Mouse (Mus musculus): Measurements from ENCODE around the gene Cuedc1. TPM values are rescaled to one million over a fixed set of nuclear protein-coding genes. Genes with fewer than 3 reads are reported as not detected.

Gene Cuedc1
- polyA plus RNA-seq, 1 experiment from 2014 or later: 31.1 TPM

DNA sequence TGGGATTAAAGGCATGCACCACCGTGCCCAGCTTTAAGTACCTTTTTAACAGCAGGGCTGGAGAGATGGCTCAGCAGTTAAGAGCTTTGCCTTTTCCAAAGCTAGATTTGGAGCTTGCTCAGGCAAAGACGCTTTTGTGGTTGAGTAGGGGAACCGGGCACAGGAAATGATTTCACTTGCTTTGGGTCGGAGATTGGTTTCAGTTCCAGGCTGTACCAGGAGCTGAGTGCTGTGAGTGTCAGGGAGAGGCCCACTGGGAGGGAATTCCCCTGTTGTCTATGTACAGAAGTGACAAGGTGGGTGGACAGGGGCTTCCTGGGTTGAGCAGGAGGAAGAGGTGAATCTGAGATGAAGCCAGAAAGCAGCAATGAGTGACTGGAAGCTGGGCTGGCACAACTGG, 9.5 kb downstream of the Cuedc1 start:
- no peak for DNase-seq
- H3K9me3 ChIP-seq (ENCODE audit: control insufficient read depth, low read length): no peaks in the 10 kb centered on the region
- H3K36me3 ChIP-seq (ENCODE audit: control insufficient read depth, insufficient read depth, low read length): no peaks in the 10 kb centered on the region
- H3K4me2 ChIP-seq (ENCODE audit: low read length): no peak overlapping the region
- H3K4me3 ChIP-seq (replicated peaks; ENCODE audit: low read depth, low read length): no peak overlapping the region
- no peaks in the 10 kb centered on the region for H3K27me3 ChIP-seq (ENCODE audit: control insufficient read depth, insufficient read depth, low read length)
- 88% methylated on average over 4 of the region's 4 CpGs for WGBS
- no peak for ATAC-seq (ENCODE audit: low FRiP score, low TSS enrichment)
- 0 out of 2 replicates have a peak, but pooled peaks cover 8% of the 10 kb centered on the region for H3K4me1 ChIP-seq (ENCODE audit: control insufficient read depth, insufficient read depth, low read length)
- no peak overlapping the region for H3K9ac ChIP-seq (replicated peaks; ENCODE audit: low read length)
- no peak overlapping the region for H3K27ac ChIP-seq (replicated peaks; ENCODE audit: low read depth, low read length)

DNA sequence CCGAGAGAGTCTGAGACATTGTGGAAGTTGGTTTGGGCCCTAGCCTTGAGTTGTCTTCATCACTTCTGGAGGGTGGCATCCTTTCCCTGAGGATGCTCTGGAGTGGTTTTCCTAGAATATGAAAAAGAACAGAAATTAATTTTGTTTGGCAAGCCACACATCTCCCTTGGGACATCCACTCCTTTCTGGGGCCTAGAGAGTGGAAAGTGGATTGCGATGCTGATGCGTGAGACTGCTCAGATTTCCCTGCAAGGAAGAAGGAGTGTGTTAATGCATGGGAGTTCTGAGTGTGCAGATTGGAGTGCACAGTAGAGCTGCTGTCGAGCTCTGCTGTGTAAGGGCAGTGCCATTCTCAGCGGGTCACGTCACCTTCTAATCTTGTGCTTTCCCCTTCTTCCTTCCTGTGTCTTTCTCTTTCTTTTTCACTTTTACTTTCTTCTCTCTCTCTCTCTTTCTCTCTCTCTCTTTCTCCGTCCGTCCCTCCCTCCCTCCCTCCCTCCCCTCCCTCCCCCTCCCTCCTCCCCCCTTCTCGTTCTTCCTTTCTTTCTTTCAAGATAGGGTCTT, 12.3 kb downstream of the Cuedc1 start:
- peaks cover 20% of the 10 kb centered on the region for H3K4me1 ChIP-seq (ENCODE audit: control insufficient read depth, insufficient read depth, low read length)

DNA sequence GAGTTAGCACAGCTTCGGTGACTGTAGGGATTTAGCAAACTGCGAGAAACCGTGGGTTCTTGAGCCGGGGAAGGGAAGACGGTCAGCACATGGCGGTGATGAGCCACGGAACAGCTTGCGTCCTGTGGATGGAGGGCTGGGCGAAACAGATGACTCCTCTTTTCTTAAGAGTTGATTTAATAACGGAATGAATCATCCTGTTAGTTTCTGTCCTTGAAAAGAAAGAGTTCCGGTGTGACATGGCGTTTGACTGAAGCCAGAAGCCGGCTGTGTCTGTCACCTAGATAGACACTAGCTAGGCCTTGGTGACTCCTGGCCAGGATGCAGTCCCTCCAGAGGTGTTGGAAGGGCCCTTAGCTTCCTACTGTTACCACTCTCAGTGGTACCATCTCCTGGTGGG, 14.2 kb downstream of the Cuedc1 start:
- ATAC-seq (ENCODE audit: low FRiP score, low TSS enrichment): no peak
- H3K27ac ChIP-seq (replicated peaks; ENCODE audit: low read depth, low read length): no peak overlapping the region
- H3K4me1 ChIP-seq (ENCODE audit: control insufficient read depth, insufficient read depth, low read length): peaks cover 22% of the 10 kb centered on the region

More for the DNA sequence above, 12.3 kb downstream of the Cuedc1 start:
- H3K36me3 ChIP-seq (ENCODE audit: control insufficient read depth, insufficient read depth, low read length): no peaks in the 10 kb centered on the region
- DNase-seq (no peak), ATAC-seq (ENCODE audit: low FRiP score, low TSS enrichment) (no peak)
- no peaks in the 10 kb centered on the region for H3K9me3 ChIP-seq (ENCODE audit: control insufficient read depth, low read length)
- no peak overlapping the region for H3K4me2 ChIP-seq (ENCODE audit: low read length)
- no peak overlapping the region for H3K9ac ChIP-seq (replicated peaks; ENCODE audit: low read length)
- H3K27me3 ChIP-seq (ENCODE audit: control insufficient read depth, insufficient read depth, low read length): no peaks in the 10 kb centered on the region
- H3K27ac ChIP-seq (replicated peaks; ENCODE audit: low read depth, low read length): no peak overlapping the region
- 73% methylated on average over 9 of the region's 9 CpGs for WGBS
- no peak overlapping the region for H3K4me3 ChIP-seq (replicated peaks; ENCODE audit: low read depth, low read length)

DNA sequence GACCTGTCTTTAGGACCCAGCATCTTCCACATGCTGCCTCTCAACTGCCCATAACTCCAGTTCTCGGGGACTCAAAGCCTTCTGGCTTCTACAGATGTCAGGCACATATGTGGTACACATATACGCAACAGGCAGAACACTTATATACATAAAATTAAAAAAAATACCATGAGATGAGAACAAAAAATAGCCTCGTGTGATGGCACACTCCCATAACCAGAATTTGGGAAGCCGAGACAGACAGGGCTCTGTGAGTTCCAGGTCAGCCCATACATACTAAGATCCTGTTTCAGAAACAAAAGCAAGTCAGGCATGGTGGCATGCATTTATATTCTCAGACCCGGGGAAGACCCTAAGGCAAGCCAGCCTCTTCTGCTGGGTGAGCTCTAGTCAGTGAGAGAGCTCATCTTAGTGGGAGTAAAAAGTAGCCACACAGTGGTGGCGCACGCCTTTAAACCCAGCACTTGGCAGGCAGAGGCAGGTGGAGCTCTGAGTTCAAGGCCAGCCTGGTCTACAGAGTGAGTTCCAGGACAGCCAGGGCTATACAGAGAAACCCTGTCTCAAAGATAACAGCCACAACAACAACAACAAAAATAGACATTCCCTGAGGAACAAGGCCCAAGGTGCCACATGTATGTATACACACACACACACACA, 14.9 kb downstream of the Cuedc1 start:
- ATAC-seq (ENCODE audit: low FRiP score, low TSS enrichment) (no peak), DNase-seq (no peak)
- H3K36me3 ChIP-seq (ENCODE audit: control insufficient read depth, insufficient read depth, low read length): no peaks in the 10 kb centered on the region
- WGBS: 76% methylated on average over 7 of the region's 7 CpGs
- no peak overlapping the region for H3K4me2 ChIP-seq (ENCODE audit: low read length)
- H3K4me3 ChIP-seq (replicated peaks; ENCODE audit: low read depth, low read length): no peak overlapping the region
- no peaks in the 10 kb centered on the region for H3K9me3 ChIP-seq (ENCODE audit: control insufficient read depth, low read length)
- no peak overlapping the region for H3K9ac ChIP-seq (replicated peaks; ENCODE audit: low read length)
- H3K4me1 ChIP-seq (ENCODE audit: control insufficient read depth, insufficient read depth, low read length): peaks cover 30% of the 10 kb centered on the region
- H3K27ac ChIP-seq (replicated peaks; ENCODE audit: low read depth, low read length): no peak overlapping the region
- no peaks in the 10 kb centered on the region for H3K27me3 ChIP-seq (ENCODE audit: control insufficient read depth, insufficient read depth, low read length)

More for the DNA sequence above, 14.2 kb downstream of the Cuedc1 start:
- no peak for DNase-seq
- Histone ChIP-seq H3K4me3 (replicated peaks; ENCODE audit: low read depth, low read length) (no peak overlapping the region), H3K4me2 (ENCODE audit: low read length) (no peak overlapping the region), H3K27me3 (ENCODE audit: control insufficient read depth, insufficient read depth, low read length) (no peaks in the 10 kb centered on the region), H3K9me3 (ENCODE audit: control insufficient read depth, low read length) (no peaks in the 10 kb centered on the region), H3K36me3 (ENCODE audit: control insufficient read depth, insufficient read depth, low read length) (no peaks in the 10 kb centered on the region), H3K9ac (replicated peaks; ENCODE audit: low read length) (no peak overlapping the region)
- 59% methylated on average over 13 of the region's 13 CpGs for WGBS

DNA sequence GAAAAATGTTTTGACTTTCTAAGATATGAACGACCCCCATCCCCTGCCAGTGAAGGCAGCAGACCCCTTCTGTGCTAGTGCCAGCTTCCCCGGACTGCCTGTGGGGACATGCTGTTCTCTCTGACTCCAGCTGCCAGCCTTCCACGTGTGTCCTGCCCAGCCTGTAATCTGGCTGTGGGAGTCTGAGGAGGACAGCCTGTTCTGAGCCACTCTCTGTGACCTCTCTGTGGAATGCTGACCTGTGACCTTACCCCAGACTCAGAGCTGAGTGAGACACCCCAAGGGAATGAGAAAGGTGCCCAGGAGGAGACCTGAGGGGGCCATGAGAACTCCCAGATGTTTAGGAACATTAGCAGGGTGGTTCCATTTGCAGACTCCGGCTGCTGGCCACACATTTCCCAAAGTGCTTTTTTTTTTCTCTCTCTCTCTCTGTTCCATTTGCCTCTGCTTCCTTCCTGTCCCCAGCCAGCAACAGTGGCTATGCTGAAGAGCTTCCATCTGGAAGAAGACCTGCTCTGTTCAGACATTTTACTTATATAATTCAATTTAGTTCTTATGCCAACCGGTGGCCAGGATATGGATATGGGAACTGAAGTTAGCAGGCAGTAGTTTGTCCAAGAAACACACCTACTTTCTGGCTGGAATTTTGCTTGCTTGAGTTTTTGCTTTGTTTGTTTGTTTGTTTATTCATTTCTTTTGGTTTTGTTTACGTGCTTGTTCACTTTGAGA, 15.8 kb downstream of the Cuedc1 start:
- no peak for DNase-seq
- H3K4me1 ChIP-seq (ENCODE audit: control insufficient read depth, insufficient read depth, low read length): peaks cover 39% of the 10 kb centered on the region

DNA sequence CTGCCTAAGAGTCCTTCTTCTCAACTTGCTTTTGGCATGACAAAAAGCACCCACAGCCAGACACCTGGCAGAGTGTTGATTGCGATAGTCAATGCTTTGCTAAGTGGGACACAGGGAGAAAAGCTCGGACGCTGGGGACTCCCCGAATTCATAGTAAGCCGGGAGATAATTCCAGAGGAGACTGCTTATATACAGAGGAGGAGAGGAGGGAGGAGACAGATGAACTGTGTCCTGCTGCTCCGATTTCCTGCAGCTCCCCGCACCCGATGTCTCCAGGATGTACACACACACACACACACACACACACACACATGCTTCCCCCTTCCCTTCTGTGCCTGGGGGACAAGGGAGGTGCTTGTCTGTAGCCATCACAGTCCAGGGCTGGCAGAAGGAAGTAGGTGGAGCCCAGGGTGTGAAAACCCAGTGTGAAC, 17.0 kb downstream of the Cuedc1 start:
- 0 out of 2 replicates have a peak overlapping the region, but pooled peaks have one; percentile 6 for H3K4me2 ChIP-seq (ENCODE audit: low read length)
- no peaks in the 10 kb centered on the region for H3K27me3 ChIP-seq (ENCODE audit: control insufficient read depth, insufficient read depth, low read length)
- DNase-seq (peak; percentile 46), ATAC-seq (ENCODE audit: low FRiP score, low TSS enrichment) (no peak)
- WGBS: 26% methylated on average over 8 of the region's 8 CpGs
- no peaks in the 10 kb centered on the region for H3K36me3 ChIP-seq (ENCODE audit: control insufficient read depth, insufficient read depth, low read length)
- peaks cover 50% of the 10 kb centered on the region for H3K4me1 ChIP-seq (ENCODE audit: control insufficient read depth, insufficient read depth, low read length)
- no peak overlapping the region for H3K4me3 ChIP-seq (replicated peaks; ENCODE audit: low read depth, low read length)
- H3K9ac ChIP-seq (replicated peaks; ENCODE audit: low read length): no peak overlapping the region
- no peaks in the 10 kb centered on the region for H3K9me3 ChIP-seq (ENCODE audit: control insufficient read depth, low read length)
- H3K27ac ChIP-seq (replicated peaks; ENCODE audit: low read depth, low read length): peak overlapping the region; percentile 49

More for the DNA sequence above, 15.8 kb downstream of the Cuedc1 start:
- Histone ChIP-seq H3K27ac (replicated peaks; ENCODE audit: low read depth, low read length) (no peak overlapping the region; the same call in 1 of the 2 replicates), H3K36me3 (ENCODE audit: control insufficient read depth, insufficient read depth, low read length) (no peaks in the 10 kb centered on the region), H3K27me3 (ENCODE audit: control insufficient read depth, insufficient read depth, low read length) (no peaks in the 10 kb centered on the region), H3K4me2 (ENCODE audit: low read length) (no peak overlapping the region), H3K4me3 (replicated peaks; ENCODE audit: low read depth, low read length) (no peak overlapping the region), H3K9ac (replicated peaks; ENCODE audit: low read length) (no peak overlapping the region), H3K9me3 (ENCODE audit: control insufficient read depth, low read length) (no peaks in the 10 kb centered on the region)
- ATAC-seq (ENCODE audit: low FRiP score, low TSS enrichment): no peak
- WGBS: 58% methylated on average over 6 of the region's 6 CpGs

DNA sequence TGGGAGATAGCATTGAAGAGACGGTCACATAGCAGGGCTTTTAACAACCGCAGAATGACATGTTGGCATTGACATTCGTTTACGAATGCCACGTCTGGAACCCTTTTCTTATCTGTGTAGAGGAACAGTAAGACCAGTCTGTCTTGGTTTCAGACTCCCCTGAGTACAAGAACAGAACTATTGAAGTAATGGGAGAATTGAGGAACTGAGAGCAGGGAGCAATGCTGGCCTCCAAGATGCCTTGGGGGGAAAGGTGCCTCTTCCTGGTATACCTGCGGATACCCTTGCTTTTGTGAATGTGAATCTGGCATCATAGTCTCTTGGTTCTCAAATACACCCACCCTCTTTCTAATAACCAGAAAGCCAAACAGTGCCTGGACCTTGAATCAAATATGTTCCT, 18.7 kb downstream of the Cuedc1 start:
- no peak overlapping the region for H3K4me3 ChIP-seq (replicated peaks; ENCODE audit: low read depth, low read length)
- no peak overlapping the region for H3K4me2 ChIP-seq (ENCODE audit: low read length)
- H3K27me3 ChIP-seq (ENCODE audit: control insufficient read depth, insufficient read depth, low read length): no peaks in the 10 kb centered on the region
- peaks cover 58% of the 10 kb centered on the region for H3K4me1 ChIP-seq (ENCODE audit: control insufficient read depth, insufficient read depth, low read length)
- no peak for ATAC-seq (ENCODE audit: low FRiP score, low TSS enrichment)
- no peak for DNase-seq
- no peaks in the 10 kb centered on the region for H3K36me3 ChIP-seq (ENCODE audit: control insufficient read depth, insufficient read depth, low read length)
- WGBS: 92% methylated on average over 6 of the region's 6 CpGs
- H3K9me3 ChIP-seq (ENCODE audit: control insufficient read depth, low read length): no peaks in the 10 kb centered on the region
- no peak overlapping the region for H3K27ac ChIP-seq (replicated peaks; ENCODE audit: low read depth, low read length)
- H3K9ac ChIP-seq (replicated peaks; ENCODE audit: low read length): no peak overlapping the region

DNA sequence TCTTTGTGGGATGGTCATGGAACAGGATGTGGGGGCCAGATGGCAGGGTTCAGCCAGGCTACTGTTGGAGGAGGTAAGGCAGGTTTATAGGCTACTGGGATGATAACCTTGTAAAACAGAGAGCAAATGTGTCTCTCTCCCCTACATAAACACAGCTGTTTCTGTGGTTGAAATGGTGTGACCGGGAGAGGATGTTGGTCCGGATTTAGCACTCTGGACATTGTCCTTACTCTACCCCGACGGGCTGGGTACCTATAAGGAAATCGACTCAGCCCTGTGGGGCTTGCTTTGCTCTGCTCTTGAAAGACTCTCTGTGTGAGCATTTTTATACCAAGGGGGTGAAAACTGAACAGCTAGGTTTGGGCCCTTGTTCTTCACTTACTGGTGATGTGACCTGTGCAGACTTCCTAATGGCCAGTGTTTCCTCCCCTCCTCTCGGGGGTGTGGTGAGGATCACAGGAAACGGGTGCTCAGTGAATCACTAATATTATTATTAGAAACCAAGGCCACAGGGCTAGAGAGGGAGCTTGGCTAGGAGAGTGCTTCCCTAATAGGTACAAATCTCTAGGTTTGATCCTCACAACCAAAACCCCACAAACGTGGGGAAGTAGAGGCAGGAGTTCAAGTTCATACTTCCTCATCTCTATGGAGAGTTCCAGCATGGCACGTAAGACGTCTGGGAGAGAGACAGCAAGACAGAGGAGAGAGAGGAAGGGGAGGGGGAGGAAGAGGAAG, 19.7 kb downstream of the Cuedc1 start:
- H3K9me3 ChIP-seq (ENCODE audit: control insufficient read depth, low read length): no peaks in the 10 kb centered on the region
- H3K4me2 ChIP-seq (ENCODE audit: low read length): no peak overlapping the region
- peak overlapping the region; percentile 93 for H3K27ac ChIP-seq (replicated peaks; ENCODE audit: low read depth, low read length)
- DNase-seq: no peak
- no peak overlapping the region for H3K9ac ChIP-seq (replicated peaks; ENCODE audit: low read length)
- ATAC-seq (ENCODE audit: low FRiP score, low TSS enrichment): no peak
- peaks cover 65% of the 10 kb centered on the region for H3K4me1 ChIP-seq (ENCODE audit: control insufficient read depth, insufficient read depth, low read length)
- no peak overlapping the region for H3K4me3 ChIP-seq (replicated peaks; ENCODE audit: low read depth, low read length)
- 60% methylated on average over 10 of the region's 10 CpGs for WGBS
- no peaks in the 10 kb centered on the region for H3K36me3 ChIP-seq (ENCODE audit: control insufficient read depth, insufficient read depth, low read length)
- H3K27me3 ChIP-seq (ENCODE audit: control insufficient read depth, insufficient read depth, low read length): no peaks in the 10 kb centered on the region
